Mouse (Mus musculus) MEL (cell line): ENCODE data around the gene Trdmt1.

Experiments used
- CTCF ChIP-seq, 3 experiments: IDR thresholded peaks in 2 of 3; conservative IDR thresholded peaks in 1 of 3; 2 replicates each; pipeline ENCODE4 v1.5.1; 2011 to 2012; ENCODE audit warnings: low read length in 3 of 3, low read depth in 2 of 3, mild to moderate bottlenecking in 2 of 3, improper control_type of control experiment in 1 of 3, inconsistent platforms in 1 of 3, mixed read lengths in 1 of 3, moderate library complexity in 1 of 3; ENCODE audit not compliant: control insufficient read depth in 1 of 3, insufficient read depth in 1 of 3, poor library complexity in 1 of 3, severe bottlenecking in 1 of 3
- E2F4 ChIP-seq: IDR thresholded peaks from 2 replicates; pipeline ENCODE4 v1.6.1; 2011; ENCODE audit warnings: low read depth, low read length, improper control_type of control experiment, borderline replicate concordance
- GATA1 ChIP-seq: IDR thresholded peaks from 2 replicates; pipeline ENCODE4 v1.6.1; 2011; ENCODE audit warnings: low read depth, low read length, improper control_type of control experiment
- MAZ ChIP-seq: IDR thresholded peaks from 2 replicates; pipeline ENCODE4 v1.6.1; 2012; ENCODE audit warnings: low read depth, mild to moderate bottlenecking, inconsistent platforms, low read length, improper control_type of control experiment
- MXI1 ChIP-seq: IDR thresholded peaks from 2 replicates; pipeline ENCODE4 v1.6.1; 2011; ENCODE audit warnings: mild to moderate bottlenecking, low read depth, low read length, improper control_type of control experiment
- POLR2A ChIP-seq, 2 experiments: IDR thresholded peaks; 2 replicates each; pipeline ENCODE4 v1.6.1; 2011 to 2012; ENCODE audit warnings: low read length in 2 of 2, mild to moderate bottlenecking in 2 of 2, control low read depth in 1 of 2, improper control_type of control experiment in 1 of 2, low read depth in 1 of 2, moderate library complexity in 1 of 2; ENCODE audit not compliant: control insufficient read depth in 1 of 2, insufficient read depth in 1 of 2, poor library complexity in 1 of 2
- SIN3A ChIP-seq: IDR thresholded peaks from 2 replicates; pipeline ENCODE4 v1.6.1; 2012; ENCODE audit warnings: low read length, improper control_type of control experiment, inconsistent platforms
- ZKSCAN1 ChIP-seq: IDR thresholded peaks from 2 replicates; pipeline ENCODE4 v1.6.1; 2012; ENCODE audit warnings: low read depth, mild to moderate bottlenecking, inconsistent platforms, low read length, improper control_type of control experiment, moderate library complexity
- ZMIZ1 ChIP-seq: IDR thresholded peaks from 2 replicates; pipeline ENCODE4 v1.6.1; 2012; ENCODE audit warnings: low read depth, mild to moderate bottlenecking, inconsistent platforms, low read length, improper control_type of control experiment, moderate library complexity

DNA sequence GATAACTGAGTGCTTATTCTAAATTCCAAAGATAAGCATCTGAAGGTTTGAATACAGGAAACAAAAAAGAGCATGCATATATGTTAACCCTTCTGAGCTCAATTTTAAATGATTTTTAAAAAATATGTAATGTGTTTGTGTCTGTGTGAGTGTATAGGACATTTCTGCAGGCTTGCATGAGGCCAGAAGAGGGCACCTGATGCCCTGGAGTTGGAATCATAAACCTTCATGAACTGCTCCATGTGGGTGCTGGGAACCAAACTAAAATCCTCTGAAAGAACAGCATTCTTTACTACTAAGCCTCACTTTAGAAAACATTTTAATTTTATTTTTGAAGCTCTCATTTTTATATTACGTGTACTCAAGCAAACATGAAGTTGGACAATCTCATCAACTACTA is 32.9 kb upstream of the Trdmt1 start:
- TF ChIP-seq ZKSCAN1 (no peak), MXI1 (no peak), POLR2A (IDR thresholded peaks at IDR 0.05; ENCODE audit: control insufficient read depth in 1 of 2, insufficient read depth in 1 of 2, low read depth in 1 of 2, low read length in 2 of 2, poor library complexity in 1 of 2) (no peak), SIN3A (no peak), E2F4 (no peak), GATA1 (no peak), ZMIZ1 (no peak), MAZ (no peak), CTCF (IDR thresholded peaks at IDR 0.05 in 2 of 3, conservative IDR thresholded peaks at IDR 0.05 in 1 of 3; ENCODE audit: control insufficient read depth in 1 of 3, insufficient read depth in 1 of 3, low read depth in 2 of 3, low read length in 3 of 3, poor library complexity in 1 of 3, severe bottlenecking in 1 of 3) (peak in 2 of 3 experiments; percentile 3 to 22; a peak in 1 of 6 replicates)
